Comparison of ENCODE assay signal across 8 mouse cellular contexts in the genomic region with DNA sequence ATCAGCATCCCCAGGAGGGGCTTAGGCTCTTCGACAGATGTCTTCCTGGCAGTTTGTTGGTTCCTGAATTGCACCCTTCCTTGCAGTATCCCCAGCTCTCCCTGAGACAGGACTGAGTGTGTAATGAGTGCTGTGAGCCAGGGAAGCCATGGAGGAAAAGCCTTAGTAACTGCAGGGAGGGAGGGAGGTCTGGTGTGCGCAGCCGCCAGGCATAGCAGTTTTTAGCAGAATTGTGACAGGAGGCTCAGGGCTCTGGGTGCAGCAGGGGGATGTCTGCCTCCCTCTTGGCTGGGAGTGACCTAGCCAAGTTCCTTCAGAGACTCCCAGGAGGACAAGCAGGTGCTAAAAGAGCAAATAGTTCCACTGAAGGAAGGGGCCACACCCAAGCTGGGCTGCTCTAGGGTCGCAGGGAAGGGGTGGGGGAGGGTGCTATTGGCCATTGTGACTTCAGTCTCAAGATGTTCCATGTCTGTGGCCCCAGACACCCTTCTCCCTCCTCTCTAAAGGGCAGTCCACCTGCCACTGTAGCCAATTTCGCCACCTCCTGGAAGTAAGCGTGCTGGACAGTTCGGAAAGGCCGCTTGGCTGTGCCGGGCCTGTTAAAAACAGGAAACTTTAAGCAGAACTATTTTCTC. TPM values are rescaled to one million over a fixed set of nuclear protein-coding genes. Genes with fewer than 3 reads are reported as not detected.
A peak's percentile ranks its signal among the peaks of the same experiment; 100 is the strongest.
DNase-seq lines count a peak whose midpoint lies in the region; ATAC-seq and TF ChIP-seq lines count a peak whose summit lies in the region.

No protein-coding gene starts in this region.

- 68% methylated on average over 9 of the region's 9 CpGs for WGBS in hindbrain, postnatal 0 days
- whole genome bisulfite sequencing in hindbrain, embryonic 12.5 days, result 69% methylated on average over 9 of the region's 9 CpGs

- no peaks in the 10 kb centered on the region for H3K36me3 ChIP-seq in hindbrain, postnatal 0 days (ENCODE audit: insufficient read depth, low read length)
- H3K36me3 ChIP-seq in hindbrain, embryonic 12.5 days, result no peaks in the 10 kb centered on the region

- no peaks in the 10 kb centered on the region for H3K9me3 ChIP-seq in hindbrain, postnatal 0 days (ENCODE audit: low read length)
- no peaks in the 10 kb centered on the region for H3K9me3 ChIP-seq in hindbrain, embryonic 12.5 days (replicated peaks)

- H3K4me2 ChIP-seq in hindbrain, postnatal 0 days (ENCODE audit: low read depth, low read length), result no peak overlapping the region
- H3K4me2 ChIP-seq in hindbrain, embryonic 12.5 days (replicated peaks), result no peak overlapping the region

- H3K9ac ChIP-seq in hindbrain, postnatal 0 days (replicated peaks; ENCODE audit: low read length), result no peak overlapping the region
- no peak overlapping the region for H3K9ac ChIP-seq in hindbrain, embryonic 12.5 days

- intact Hi-C loops in heart, postnatal 25 days (cut with DNase I), result loop anchor here (1.0 to 10.0 kb wide), 7 partner anchors 47 to 638 kb away; partner anchors contain the start of gene Prkce

- ATAC-seq in hindbrain, postnatal 0 days, result peak; percentile 38; the same call in 1 of the 2 replicates
- no peak for ATAC-seq in hindbrain, embryonic 12.5 days (ENCODE audit: low FRiP score)

- H3K4me3 ChIP-seq in hindbrain, postnatal 0 days (ENCODE audit: low read length), result no peak overlapping the region
- no peak overlapping the region for H3K4me3 ChIP-seq in hindbrain, embryonic 12.5 days
- H3K4me3 ChIP-seq in brown adipose tissue, adult 24 weeks (ENCODE audit: insufficient read depth, low read depth, low read length), result peak overlapping the region; percentile 10; the same call in 1 of the 2 replicates

- peak overlapping the region; percentile 57 for H3K27ac ChIP-seq in hindbrain, postnatal 0 days
- H3K27ac ChIP-seq in hindbrain, embryonic 12.5 days, result no peak overlapping the region
- peak overlapping the region; percentile 93 for H3K27ac ChIP-seq in brown adipose tissue, adult 24 weeks (replicated peaks; ENCODE audit: low read depth, low read length)

- DNase-seq in hindbrain, postnatal 0 days (ENCODE audit: low spot score), result no peak
- DNase-seq in heart, postnatal 25 days (ENCODE audit: low spot score), result peak; percentile 67
- peak; percentile 71 for DNase-seq in lung, postnatal 10 days
- no peak for DNase-seq in T-cell, adult 2 months (ENCODE audit: low spot score)
- DNase-seq in spleen, adult 12 weeks (ENCODE audit: low spot score), result no peak
- DNase-seq in left cerebral cortex, adult 9 months (ENCODE audit: low spot score in 2 of 2), result no peak

- 0 out of 2 replicates have a peak, but pooled peaks cover 9% of the 10 kb centered on the region for H3K4me1 ChIP-seq in hindbrain, postnatal 0 days (ENCODE audit: insufficient read depth, low read length)
- peaks cover 4% of the 10 kb centered on the region; the same call in 1 of the 2 replicates for H3K4me1 ChIP-seq in hindbrain, embryonic 12.5 days
- peaks cover 40% of the 10 kb centered on the region for H3K4me1 ChIP-seq in brown adipose tissue, adult 24 weeks (ENCODE audit: control insufficient read depth, insufficient read depth, insufficient read length, low read length)

- no peaks in the 10 kb centered on the region for H3K27me3 ChIP-seq in hindbrain, postnatal 0 days (ENCODE audit: insufficient read depth, low read length)
- no peaks in the 10 kb centered on the region for H3K27me3 ChIP-seq in hindbrain, embryonic 12.5 days

- peak; percentile 55 for TF ChIP-seq CTCF in hindbrain, postnatal 0 days (IDR thresholded peaks at IDR 0.05; ENCODE audit: low read depth)

RNA-seq across cellular contexts. Expression of gene Epas1, which starts 49.0 kb away (rescaled TPM):
- total RNA-seq in hindbrain, postnatal 0 days (2014; rRNA removed), result 16.7 and 18.1 TPM in 2 replicates
- polyA plus RNA-seq in hindbrain, postnatal 0 days (2015; fragmentation: Nextera tagmentation; extraction: Ambion mirVana), result 5.3 and 5.6 TPM in 2 replicates
- polyA plus RNA-seq in hindbrain, embryonic 12.5 days (2016; fragmentation: Nextera tagmentation; extraction: Ambion mirVana), result 4.0 and 4.4 TPM in 2 replicates
- polyA plus RNA-seq in brown adipose tissue, adult 24 weeks (2012; ENCODE audit: insufficient read depth, insufficient read length, missing spikeins), result 196 and 238 TPM in 2 replicates
- 100 to 1,000 TPM; 235 to 266 TPM for total RNA-seq in heart, postnatal 25 days (2021)

Comparison
In these comparisons a context has a peak if more than half of its experiments do, and no peak if none do; other contexts are left out.
1. DNase-seq: peak in heart, postnatal 25 days (single experiment) and lung, postnatal 10 days (single experiment); none in hindbrain, postnatal 0 days (single experiment), T-cell, adult 2 months (single experiment), spleen, adult 12 weeks (single experiment) and left cerebral cortex, adult 9 months (0 of 2).
2. RNA of gene Epas1, which starts 49.0 kb away (polyA plus RNA-seq): 196 to 238 TPM in brown adipose tissue, adult 24 weeks; 5.3 to 5.6 TPM in hindbrain, postnatal 0 days and 4.0 to 4.4 TPM in hindbrain, embryonic 12.5 days; every median in the first group is over 10 times any median in the second.